Mouse (Mus musculus): Measurements from ENCODE around the gene Ppp1r26.

Ppp1r26 gene

DNA sequence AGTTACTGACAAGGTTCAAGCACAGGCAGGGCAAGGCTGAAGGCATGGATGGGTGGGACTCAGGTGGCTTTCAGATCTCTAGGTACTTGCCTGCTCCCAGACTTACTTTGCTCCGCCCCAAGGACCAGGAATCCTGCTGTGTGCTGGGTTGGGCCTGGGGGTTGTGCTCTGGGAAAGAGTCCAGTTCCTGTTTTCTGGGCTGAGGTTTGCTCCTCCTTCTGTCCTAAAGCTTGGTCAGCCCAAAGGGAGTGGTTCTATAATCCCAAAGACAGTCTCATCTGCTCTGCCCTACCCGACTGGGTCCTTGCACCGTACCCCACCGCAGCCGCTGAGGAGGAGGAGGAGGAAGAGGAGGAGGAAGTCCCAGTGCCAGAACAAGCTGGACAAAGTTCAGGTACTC, 50.1 kb downstream of the Ppp1r26 start, which contains the start of gene Gbgt1:
Gene Gbgt1, plus strand, starts transcription at position 221 of the 400 bp plus-strand sequence.
- peak; percentile 47 for DNase-seq (ENCODE audit: low read depth, low spot score)

DNA sequence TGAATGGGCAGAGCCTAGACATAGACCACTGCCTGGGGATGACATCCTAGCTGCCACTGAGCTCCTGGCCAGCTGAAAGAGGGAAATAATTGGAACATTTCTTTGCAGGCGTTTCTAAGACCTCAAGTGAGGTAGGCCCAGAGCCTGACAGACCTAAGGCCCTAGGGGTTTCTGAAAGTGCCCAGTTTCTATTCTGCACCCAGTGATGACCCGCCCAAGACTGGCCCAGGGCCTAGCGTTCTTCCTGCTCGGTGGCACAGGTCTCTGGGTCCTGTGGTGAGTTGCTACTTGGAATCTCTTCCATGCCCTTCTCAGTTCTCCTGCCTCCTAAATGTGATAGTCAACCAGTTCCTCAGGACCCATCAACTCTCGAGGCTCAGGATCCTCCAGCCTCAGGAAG, 51.0 kb downstream of the Ppp1r26 start:
- DNase-seq (ENCODE audit: low read depth, low spot score) = no peak

DNA sequence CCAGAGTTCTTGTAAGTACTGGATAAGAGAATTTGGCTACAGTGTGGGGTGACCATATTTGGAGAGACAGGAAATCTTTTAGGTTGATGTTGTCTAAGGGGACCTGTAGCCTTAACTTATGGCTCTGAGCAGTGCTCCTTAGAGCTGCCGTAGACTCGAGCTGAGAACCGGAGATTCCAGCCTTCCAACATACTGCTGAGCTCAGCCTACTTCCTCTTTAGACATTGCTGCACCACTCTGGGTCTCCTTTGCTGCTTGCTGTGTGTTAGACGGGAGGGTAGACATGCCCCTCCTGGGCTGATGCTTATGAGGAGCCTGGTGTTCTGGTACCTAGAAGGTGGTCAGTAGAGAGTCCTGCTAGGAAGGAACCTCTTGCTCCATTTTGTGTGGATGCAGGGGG, 51.8 kb downstream of the Ppp1r26 start:
- no peak for DNase-seq (ENCODE audit: low read depth, low spot score)

GRCm38 (mm10) chr2:28502987-28503386, 56.4 kb downstream of the Ppp1r26 start:
- no peak for DNase-seq (ENCODE audit: low read depth, low spot score)

DNA sequence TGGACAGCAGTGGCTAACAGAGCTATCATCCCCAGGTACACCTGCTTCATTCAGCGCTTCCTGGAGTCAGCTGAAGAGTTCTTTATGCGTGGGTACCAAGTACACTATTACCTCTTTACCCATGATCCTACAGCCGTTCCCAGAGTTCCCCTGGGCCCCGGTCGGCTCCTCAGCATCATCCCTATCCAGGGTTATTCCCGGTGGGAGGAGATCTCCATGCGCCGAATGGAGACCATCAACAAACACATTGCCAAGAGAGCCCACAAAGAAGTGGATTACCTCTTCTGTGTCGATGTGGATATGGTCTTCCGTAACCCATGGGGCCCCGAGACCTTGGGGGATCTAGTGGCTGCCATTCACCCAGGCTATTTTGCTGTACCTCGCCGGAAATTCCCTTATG, 58.1 kb downstream of the Ppp1r26 start:
- DNase-seq (ENCODE audit: low read depth, low spot score) = no peak
